Mouse (Mus musculus): ENCODE measurements around the gene Pcolce. TPM values are rescaled to one million over a fixed set of nuclear protein-coding genes. Genes with fewer than 3 reads are reported as not detected.

The Pcolce gene
- polyA plus RNA-seq, 1 experiment, result 69.6 TPM

- Histone ChIP-seq H3K4me1 (ENCODE audit: control insufficient read depth, insufficient read depth, insufficient read length) (peaks cover 5% of the 10 kb centered on the region), H3K36me3 (ENCODE audit: control insufficient read depth, insufficient read depth, low read length) (peaks cover 46% of the 10 kb centered on the region), H3K27ac (ENCODE audit: insufficient read depth, low read length) (no peak overlapping the region), H3K27me3 (ENCODE audit: control insufficient read depth, insufficient read depth, low read length) (no peaks in the 10 kb centered on the region), H3K4me3 (ENCODE audit: extremely low read depth, insufficient read depth, insufficient read length) (no peak overlapping the region)
- no peak for TF ChIP-seq POLR2A (IDR thresholded peaks at IDR 0.05; ENCODE audit: low read depth, low read length)
- no peak for TF ChIP-seq CTCF (IDR thresholded peaks at IDR 0.05; ENCODE audit: extremely low read depth, insufficient read depth, insufficient read length, insufficient replicate concordance)
- no peak for DNase-seq (ENCODE audit: low read depth in 1 of 2, low spot score in 2 of 2)
- WGBS, result 77% methylated on average over 4 of the region's 4 CpGs
These were observed 29.3 kb upstream of the Pcolce start for GRCm38 (mm10) chr5:137642886-137643285.

GRCm38 (mm10) chr5:137641054-137641453 lies 27.5 kb upstream of the Pcolce start, which contains the start of gene Sap25:
Gene Sap25, plus strand, starts transcription at chr5:137641334.
- Histone ChIP-seq H3K27ac (ENCODE audit: insufficient read depth, low read length) (no peak within 1 kb of the TSS), H3K36me3 (ENCODE audit: control insufficient read depth, insufficient read depth, low read length) (peaks cover 64% of the 10 kb centered on the region), H3K27me3 (ENCODE audit: control insufficient read depth, insufficient read depth, low read length) (no peaks in the 10 kb centered on the region), H3K4me3 (ENCODE audit: extremely low read depth, insufficient read depth, insufficient read length) (no peak within 1 kb of the TSS), H3K4me1 (ENCODE audit: control insufficient read depth, insufficient read depth, insufficient read length) (peaks cover 5% of the 10 kb centered on the region)
- 85% methylated on average over 19 of the region's 19 CpGs for WGBS
- peak; percentile 41; the same call in 1 of the 2 replicates for TF ChIP-seq CTCF (IDR thresholded peaks at IDR 0.05; ENCODE audit: extremely low read depth, insufficient read depth, insufficient read length, insufficient replicate concordance)
- no peak for TF ChIP-seq POLR2A (IDR thresholded peaks at IDR 0.05; ENCODE audit: low read depth, low read length)
- peak in 1 of 2 experiments; percentile 42 for DNase-seq (ENCODE audit: low read depth in 1 of 2, low spot score in 2 of 2)

- Histone ChIP-seq H3K4me1 (ENCODE audit: control insufficient read depth, insufficient read depth, insufficient read length) (no peaks in the 10 kb centered on the region), H3K4me3 (ENCODE audit: extremely low read depth, insufficient read depth, insufficient read length) (no peak overlapping the region), H3K27me3 (ENCODE audit: control insufficient read depth, insufficient read depth, low read length) (no peaks in the 10 kb centered on the region), H3K36me3 (ENCODE audit: control insufficient read depth, insufficient read depth, low read length) (peaks cover 72% of the 10 kb centered on the region), H3K27ac (ENCODE audit: insufficient read depth, low read length) (no peak overlapping the region)
- DNase-seq (ENCODE audit: low read depth in 1 of 2, low spot score in 2 of 2), result no peak
- WGBS, result 88% methylated on average over 7 of the region's 7 CpGs
- TF ChIP-seq POLR2A (IDR thresholded peaks at IDR 0.05; ENCODE audit: low read depth, low read length) (no peak), CTCF (IDR thresholded peaks at IDR 0.05; ENCODE audit: extremely low read depth, insufficient read depth, insufficient read length, insufficient replicate concordance) (no peak)
These were observed 25.9 kb upstream of the Pcolce start for GRCm38 (mm10) chr5:137639472-137639871.

GRCm38 (mm10) chr5:137633397-137634084 lies 20.0 kb upstream of the Pcolce start:
- peaks cover 11% of the 10 kb centered on the region; the same call in 1 of the 2 replicates for H3K4me1 ChIP-seq (ENCODE audit: control insufficient read depth, insufficient read depth, insufficient read length)
- TF ChIP-seq POLR2A (IDR thresholded peaks at IDR 0.05; ENCODE audit: low read depth, low read length) (no peak), CTCF (IDR thresholded peaks at IDR 0.05; ENCODE audit: extremely low read depth, insufficient read depth, insufficient read length, insufficient replicate concordance) (no peak)
- no peak for DNase-seq (ENCODE audit: low read depth in 1 of 2, low spot score in 2 of 2)

GRCm38 (mm10) chr5:137631591-137631990 lies 18.0 kb upstream of the Pcolce start:
- DNase-seq (ENCODE audit: low read depth in 1 of 2, low spot score in 2 of 2), result peak in 1 of 2 experiments; percentile 37
- TF ChIP-seq POLR2A (IDR thresholded peaks at IDR 0.05; ENCODE audit: low read depth, low read length), result no peak
- no peak for TF ChIP-seq CTCF (IDR thresholded peaks at IDR 0.05; ENCODE audit: extremely low read depth, insufficient read depth, insufficient read length, insufficient replicate concordance)
- H3K27ac ChIP-seq (ENCODE audit: insufficient read depth, low read length), result peak overlapping the region; percentile 93
- peaks cover 22% of the 10 kb centered on the region for H3K36me3 ChIP-seq (ENCODE audit: control insufficient read depth, insufficient read depth, low read length)
- no peaks in the 10 kb centered on the region for H3K27me3 ChIP-seq (ENCODE audit: control insufficient read depth, insufficient read depth, low read length)
- WGBS, result 5% methylated on average over 4 of the region's 4 CpGs
- peak overlapping the region; percentile 41 for H3K4me3 ChIP-seq (ENCODE audit: extremely low read depth, insufficient read depth, insufficient read length)
- peaks cover 11% of the 10 kb centered on the region; the same call in 1 of the 2 replicates for H3K4me1 ChIP-seq (ENCODE audit: control insufficient read depth, insufficient read depth, insufficient read length)

More at GRCm38 (mm10) chr5:137633397-137634084, 20.0 kb upstream of the Pcolce start:
- H3K27ac ChIP-seq (ENCODE audit: insufficient read depth, low read length), result no peak overlapping the region
- H3K27me3 ChIP-seq (ENCODE audit: control insufficient read depth, insufficient read depth, low read length), result no peaks in the 10 kb centered on the region
- WGBS, result 92% methylated on average over 12 of the region's 12 CpGs
- peaks cover 41% of the 10 kb centered on the region for H3K36me3 ChIP-seq (ENCODE audit: control insufficient read depth, insufficient read depth, low read length)
- H3K4me3 ChIP-seq (ENCODE audit: extremely low read depth, insufficient read depth, insufficient read length), result no peak overlapping the region

- under 1% methylated on average over 9 of the region's 9 CpGs for WGBS
- Histone ChIP-seq H3K4me1 (ENCODE audit: control insufficient read depth, insufficient read depth, insufficient read length) (peaks cover 11% of the 10 kb centered on the region; the same call in 1 of the 2 replicates), H3K27ac (ENCODE audit: insufficient read depth, low read length) (peak overlapping the region; percentile 93), H3K36me3 (ENCODE audit: control insufficient read depth, insufficient read depth, low read length) (peaks cover 18% of the 10 kb centered on the region), H3K4me3 (ENCODE audit: extremely low read depth, insufficient read depth, insufficient read length) (peak overlapping the region; percentile 78), H3K27me3 (ENCODE audit: control insufficient read depth, insufficient read depth, low read length) (no peaks in the 10 kb centered on the region)
- peak; percentile 61 to 86 for DNase-seq (ENCODE audit: low read depth in 1 of 2, low spot score in 2 of 2)
- TF ChIP-seq CTCF (IDR thresholded peaks at IDR 0.05; ENCODE audit: extremely low read depth, insufficient read depth, insufficient read length, insufficient replicate concordance), result no peak
- no peak; the same call in 1 of the 2 replicates for TF ChIP-seq POLR2A (IDR thresholded peaks at IDR 0.05; ENCODE audit: low read depth, low read length)
These were observed 17.6 kb upstream of the Pcolce start for GRCm38 (mm10) chr5:137631171-137631570.

GRCm38 (mm10) chr5:137630602-137631001 lies 17.0 kb upstream of the Pcolce start:
- peaks cover 11% of the 10 kb centered on the region; the same call in 1 of the 2 replicates for H3K4me1 ChIP-seq (ENCODE audit: control insufficient read depth, insufficient read depth, insufficient read length)
- 7% methylated on average over 3 of the region's 3 CpGs for WGBS
- TF ChIP-seq CTCF (IDR thresholded peaks at IDR 0.05; ENCODE audit: extremely low read depth, insufficient read depth, insufficient read length, insufficient replicate concordance), result no peak
- no peak for DNase-seq (ENCODE audit: low read depth in 1 of 2, low spot score in 2 of 2)
- H3K27me3 ChIP-seq (ENCODE audit: control insufficient read depth, insufficient read depth, low read length), result no peaks in the 10 kb centered on the region
- peaks cover 14% of the 10 kb centered on the region for H3K36me3 ChIP-seq (ENCODE audit: control insufficient read depth, insufficient read depth, low read length)
- H3K27ac ChIP-seq (ENCODE audit: insufficient read depth, low read length), result peak overlapping the region; percentile 93
- H3K4me3 ChIP-seq (ENCODE audit: extremely low read depth, insufficient read depth, insufficient read length), result peak overlapping the region; percentile 78
